Mouse (Mus musculus): ENCODE measurements around the gene Lrrc63.

- TF ChIP-seq CHD2 (IDR thresholded peaks at IDR 0.05; ENCODE audit: low read depth, low read length): no peak
- no peak for TF ChIP-seq ZNF384 (IDR thresholded peaks at IDR 0.05; ENCODE audit: low read depth, low read length)
- no peak for TF ChIP-seq HCFC1 (IDR thresholded peaks at IDR 0.05; ENCODE audit: borderline replicate concordance, insufficient read depth, low read length)
Measured at GRCm38 (mm10) chr14:75071091-75071490, 59.6 kb downstream of the Lrrc63 start.
